Mouse (Mus musculus): ENCODE measurements at regions not wholly inside any gene's neighbourhood (a gene's known extent, or its start where the extent isn't known, plus 50 kb on each side); places are given as distances from the start of the nearest gene placed in this dataset.
A peak's percentile ranks its signal among the peaks of the same experiment; 100 is the strongest.

GRCm38 (mm10) chr13:113736468-113736867 lies 57.8 kb upstream of the Arl15 start:
- no peak for DNase-seq (ENCODE audit: low spot score)

- DNase-seq (ENCODE audit: low spot score) = no peak
These were observed 58.6 kb upstream of the Arl15 start for GRCm38 (mm10) chr13:113735611-113736285.

GRCm38 (mm10) chr13:113734134-113734794 lies 60.0 kb upstream of the Arl15 start:
- DNase-seq (ENCODE audit: low spot score) = peak; percentile 46

- DNase-seq (ENCODE audit: low spot score) = no peak
These were observed 60.6 kb upstream of the Arl15 start for GRCm38 (mm10) chr13:113733734-113734133.

GRCm38 (mm10) chr13:113730776-113731400 lies 63.4 kb upstream of the Arl15 start:
- DNase-seq (ENCODE audit: low spot score) = no peak

- DNase-seq (ENCODE audit: low spot score) = no peak
These were observed 64.1 kb upstream of the Arl15 start for GRCm38 (mm10) chr13:113730062-113730775.

GRCm38 (mm10) chr13:113729574-113729973 lies 64.7 kb upstream of the Arl15 start:
- no peak for DNase-seq (ENCODE audit: low spot score)

GRCm38 (mm10) chr13:113728111-113728510 lies 64.6 kb upstream of the Hspb3 start:
- DNase-seq (ENCODE audit: low spot score) = peak; percentile 15

DNA sequence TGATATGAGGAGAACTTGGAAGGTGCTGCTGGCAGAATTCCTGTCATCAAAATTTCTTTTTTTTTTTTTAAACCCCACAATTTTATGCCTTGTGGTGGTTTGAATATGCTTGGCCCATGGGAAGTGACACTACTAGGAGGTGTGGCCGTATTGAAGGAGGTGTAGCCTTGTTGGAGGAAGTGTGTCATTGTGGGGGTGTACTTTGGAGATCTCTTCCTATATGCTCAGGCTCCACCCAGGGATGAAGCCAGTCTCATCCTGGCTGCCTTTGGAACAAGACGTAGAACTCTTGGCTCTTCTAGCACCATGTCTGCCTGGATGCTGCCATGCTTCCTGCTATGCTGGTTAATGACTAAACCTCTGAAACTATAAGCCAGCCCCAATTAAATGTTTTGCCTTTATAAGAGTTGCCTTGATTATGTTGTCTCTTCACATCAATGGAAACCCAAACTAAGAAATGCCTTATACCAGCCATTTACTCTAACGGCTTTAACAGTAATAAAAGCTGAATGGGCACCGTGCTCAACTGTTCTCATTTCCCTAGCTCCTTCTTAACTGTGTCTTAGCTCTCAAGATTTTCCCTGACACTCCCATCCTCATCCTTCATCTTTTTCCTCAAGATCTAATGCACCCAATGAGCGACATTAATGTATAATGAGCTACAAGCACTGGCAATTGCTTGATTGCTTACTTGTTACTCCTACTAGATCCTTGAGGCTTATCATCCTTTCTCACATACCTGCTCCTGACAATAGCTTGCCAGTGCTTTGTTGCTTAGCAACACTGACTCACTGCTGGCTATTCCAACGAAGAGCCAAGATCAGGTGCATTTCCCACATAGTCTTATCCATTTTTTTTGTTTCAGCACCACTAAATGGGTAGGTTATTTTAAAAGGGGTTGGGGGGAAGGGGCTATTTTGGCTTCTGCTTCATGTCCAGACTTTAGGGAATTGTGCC lies 61.7 kb upstream of the Hspb3 start:
- DNase-seq (ENCODE audit: low spot score) = no peak

DNA sequence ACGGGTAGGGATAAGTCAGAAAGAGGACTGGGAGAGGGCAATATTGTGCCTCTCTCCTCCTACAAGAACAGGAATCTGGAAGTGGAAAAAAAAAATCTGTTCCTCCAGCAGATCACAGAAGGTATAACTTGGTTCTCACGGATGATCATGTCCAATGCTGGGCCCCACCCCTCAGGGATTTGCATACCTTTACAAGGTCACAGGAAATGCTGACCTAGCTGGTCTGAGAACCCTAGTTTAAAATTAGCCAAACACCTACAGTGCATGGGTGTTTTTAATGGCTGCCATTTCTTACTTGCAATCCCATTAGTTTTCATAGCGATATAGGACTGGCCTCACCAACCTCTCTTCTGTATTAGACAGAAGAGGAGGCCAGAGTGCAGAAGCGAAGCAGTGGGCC lies 51.8 kb upstream of the Hspb3 start:
- no peak for DNase-seq (ENCODE audit: low spot score)

- DNase-seq (ENCODE audit: low spot score) = no peak
These were observed 50.4 kb upstream of the Hspb3 start for GRCm38 (mm10) chr13:113713844-113714243.
